Mouse (Mus musculus) ES-E14 (cell line): ENCODE results near the gene Acbd3.

Source experiments
- MAFK ChIP-seq: IDR thresholded peaks from 2 replicates; pipeline ENCODE4 v1.6.1; 2014; ENCODE audit warnings: mild to moderate bottlenecking, low read depth, low read length, inconsistent platforms; ENCODE audit not compliant: insufficient read depth
- ZNF384 ChIP-seq: IDR thresholded peaks from 2 replicates; pipeline ENCODE4 v1.6.1; 2012; ENCODE audit warnings: low read depth, low read length, inconsistent platforms

DNA sequence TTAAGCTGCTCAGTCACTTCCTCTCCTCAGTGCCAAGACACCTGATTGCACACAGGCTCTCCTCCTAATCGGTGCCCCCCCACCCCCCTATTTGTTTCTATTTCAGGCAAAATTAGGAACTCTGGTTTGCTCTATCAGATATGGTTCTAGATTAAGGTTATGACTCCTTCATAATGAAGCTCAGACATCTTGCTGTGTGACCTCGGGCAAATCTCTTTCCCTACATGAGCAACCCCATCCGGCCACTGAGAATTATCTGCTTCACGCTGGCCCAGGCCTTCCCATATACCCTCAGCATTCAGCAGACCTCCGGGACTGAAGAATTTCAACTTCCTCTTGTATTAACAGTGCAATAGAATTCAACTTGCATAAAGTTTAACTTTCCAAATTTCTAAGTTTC is 73.4 kb downstream of the Acbd3 start:
- TF ChIP-seq MAFK (no peak), ZNF384 (peak; percentile 78)
